Mouse (Mus musculus) heart, postnatal 0 days (tissue): ENCODE measurements around the gene Med13l.

Experiments
- CTCF ChIP-seq: IDR thresholded peaks from 2 replicates; pipeline ENCODE4 v1.5.1; 2016; ENCODE audit warnings: antibody characterized with exemption, control low read depth, low read depth
- EP300 ChIP-seq: IDR thresholded peaks from 2 replicates; pipeline ENCODE4 v1.6.1; 2016; ENCODE audit warnings: antibody characterized with exemption, low read depth

DNA sequence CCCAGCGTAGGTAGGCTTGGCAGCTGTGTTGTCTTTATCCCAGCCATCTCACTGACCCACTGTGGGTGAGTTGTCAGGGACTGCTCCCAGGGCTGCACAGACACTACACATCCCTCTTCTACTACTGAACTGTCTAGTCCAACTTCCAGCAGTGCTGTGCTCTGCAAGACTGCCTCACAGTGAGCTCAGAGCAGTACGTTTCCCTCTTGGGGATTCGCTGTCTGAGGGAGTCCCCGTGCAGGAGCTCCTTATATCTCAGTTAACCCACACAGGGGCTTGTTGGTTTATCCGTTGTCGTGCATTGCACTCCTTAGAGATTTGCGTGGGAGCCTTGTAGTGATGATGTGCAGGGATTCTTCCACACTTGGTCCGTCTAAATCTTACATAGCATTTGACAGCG lies 144.5 kb downstream of the Med13l start:
- TF ChIP-seq CTCF (no peak), EP300 (no peak)
